ENCODE assay signal across 8 mouse cellular contexts in the genomic region with DNA sequence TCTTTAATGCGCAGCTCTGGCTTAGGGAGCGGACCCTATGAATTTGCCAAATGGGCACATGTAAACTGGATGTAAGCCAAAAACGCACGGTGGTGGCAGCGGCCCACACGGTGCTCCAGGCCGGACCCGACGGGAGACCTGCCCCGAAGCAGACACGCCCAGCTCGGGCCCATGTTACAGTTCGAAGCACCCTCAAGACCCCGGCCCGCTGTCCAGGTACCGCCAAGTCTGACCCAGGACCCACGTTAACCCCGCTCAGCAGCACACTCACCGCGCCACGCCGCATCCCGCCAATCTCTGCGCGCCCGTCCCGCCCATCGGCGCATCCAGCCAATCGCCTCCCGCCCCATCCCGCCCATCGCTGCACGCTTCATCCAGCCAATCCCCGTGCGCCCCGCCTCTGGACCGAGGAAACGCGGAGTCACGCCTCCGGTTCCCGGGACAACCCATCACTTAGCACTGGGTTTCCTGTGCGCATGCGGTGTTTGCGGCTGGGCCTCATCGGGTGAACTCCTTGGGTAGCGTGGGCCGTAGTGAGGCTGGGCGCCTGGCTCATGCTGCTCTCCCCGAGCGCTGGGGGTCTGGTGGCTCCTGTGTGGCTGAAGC. TPM values are rescaled to one million over a fixed set of nuclear protein-coding genes. Genes with fewer than 3 reads are reported as not detected.
A peak's percentile ranks its signal among the peaks of the same experiment; 100 is the strongest.
DNase-seq lines count a peak whose midpoint lies in the region; ATAC-seq and TF ChIP-seq lines count a peak whose summit lies in the region.

A gene (minus strand): TSS at position 372 of the 606 bp plus-strand sequence.

- peak within 1 kb of the TSS; percentile 64 for H3K4me3 ChIP-seq in hindbrain, embryonic 13.5 days

- H3K27me3 ChIP-seq in Patski: no peaks in the 10 kb centered on the region
- H3K27me3 ChIP-seq in hindbrain, embryonic 13.5 days: no peaks in the 10 kb centered on the region

- H3K9ac ChIP-seq in hindbrain, embryonic 13.5 days: peak within 1 kb of the TSS; percentile 74

- H3K9me3 ChIP-seq in hindbrain, embryonic 13.5 days: no peaks in the 10 kb centered on the region

- POLR2A ChIA-PET in Patski (lab: Charles Lee): interaction anchor here (0.6 to 3.6 kb wide), 11 partner anchors 9 to 913 kb away, joined by 3 to 20 read pairs (median 5); a partner anchor contains a TSS

- CTCF ChIA-PET in Patski (lab: Charles Lee): interaction anchor here (0.9 to 5.1 kb wide), 7 partner anchors 8 to 42 kb away, joined by 3 to 26 read pairs (median 15); no protein-coding TSS in a partner anchor

- peak within 1 kb of the TSS; percentile 68 for H3K4me2 ChIP-seq in hindbrain, embryonic 13.5 days

- H3K4me1 ChIP-seq in hindbrain, embryonic 13.5 days (replicated peaks): peaks cover 28% of the 10 kb centered on the region

- WGBS in hindbrain, embryonic 13.5 days: under 1% methylated on average over 52 of the region's 52 CpGs

- no peak for TF ChIP-seq CTCF in Patski (IDR thresholded peaks at IDR 0.05)

- H3K36me3 ChIP-seq in hindbrain, embryonic 13.5 days: peaks cover 31% of the 10 kb centered on the region

- peak; percentile 96 for ATAC-seq in Patski
- ATAC-seq in hindbrain, embryonic 13.5 days (ENCODE audit: low FRiP score): peak; percentile 99

- DNase-seq in Patski (ENCODE audit: low read depth, low spot score): peak; percentile 92
- peak; percentile 97 for DNase-seq in cerebellum, postnatal 14 days
- DNase-seq in frontal cortex, postnatal 14 days (ENCODE audit: low spot score in 2 of 2): peak; percentile 95 to 96
- peak; percentile 86 to 90 for DNase-seq in layer of hippocampus, postnatal 25 days (ENCODE audit: extremely low spot score in 1 of 2, low spot score in 1 of 2)
- DNase-seq in lung, postnatal 25 days (ENCODE audit: low spot score): peak; percentile 99
- peak; percentile 97 for DNase-seq in retina, embryonic 14.5 days (ENCODE audit: low spot score)
- DNase-seq in thymus, postnatal 4 days: peak; percentile 97

- peak within 1 kb of the TSS; percentile 87 for H3K27ac ChIP-seq in hindbrain, embryonic 13.5 days

- in situ Hi-C loops in Patski (cut with MboI; ENCODE audit: low pct_unique_long_range_greater_than_20kb): no loop called here

RNA-seq across cellular contexts. Expression of the gene that starts here (rescaled TPM):
- 76.9 TPM for polyA plus RNA-seq in Patski (2021)
- 54.3 and 57.0 TPM in 2 replicates for polyA plus RNA-seq in hindbrain, embryonic 13.5 days (2015; fragmentation: Nextera tagmentation; extraction: Ambion mirVana)
- 10 to 100 TPM; 21.2 to 21.9 TPM for total RNA-seq in layer of hippocampus, postnatal 25 days (2021)

Comparison
In these comparisons a context has a peak if more than half of its experiments do, and no peak if none do; other contexts are left out.
1. Peak in every context shown above with its lines: DNase-seq, ATAC-seq, H3K4me3 ChIP-seq and H3K27ac ChIP-seq.